Mouse (Mus musculus) lung, embryonic 16.5 days (tissue): ENCODE measurements around the gene Cecr2. TPM values are rescaled to one million over a fixed set of nuclear protein-coding genes. Genes with fewer than 3 reads are reported as not detected.
"Not testable (repeated sequence)": the region's sequence is repeated elsewhere in the genome, so short reads cannot be mapped to it uniquely, and the experiment has no call there.

ENCODE experiments used
- ATAC-seq: fragments of 200-750 bp; cut with Nextera tagmentation; 2 replicates; pipeline ENCODE4 v1.8.0; 2017; ENCODE audit warnings: low read depth, mild to moderate bottlenecking, moderate library complexity
- H3K27ac ChIP-seq: fragments of 300-500 bp; sonication (generic); 2 replicates; pipeline ENCODE4 v1.5.1; 2014; ENCODE audit warnings: mild to moderate bottlenecking, control low read depth, low read length
- H3K27me3 ChIP-seq: fragments of 300-500 bp; sonication (generic); 2 replicates; pipeline ENCODE4 v1.6.1; 2014; ENCODE audit warnings: low read depth, low read length, mixed read lengths; ENCODE audit not compliant: control insufficient read depth, insufficient read depth
- H3K36me3 ChIP-seq: fragments of 300-500 bp; sonication (generic); 2 replicates; pipeline ENCODE4 v1.6.1; 2014; ENCODE audit warnings: low read length; ENCODE audit not compliant: control insufficient read depth, insufficient read depth
- H3K4me1 ChIP-seq: fragments of 300-500 bp; sonication (generic); replicated peaks from 2 replicates; pipeline ENCODE4 v1.6.1; 2014; ENCODE audit warnings: low read length, mixed read lengths; ENCODE audit not compliant: control insufficient read depth, insufficient read depth
- H3K4me2 ChIP-seq: fragments of 300-500 bp; sonication (generic); 2 replicates; pipeline ENCODE4 v1.6.1; 2014; ENCODE audit warnings: low read depth, low read length, control low read depth
- H3K4me3 ChIP-seq: fragments of 300-500 bp; sonication (generic); 2 replicates; pipeline ENCODE4 v1.5.1; 2014; ENCODE audit warnings: mild to moderate bottlenecking, low read length, control low read depth
- H3K9ac ChIP-seq: fragments of 300-500 bp; sonication (generic); 2 replicates; pipeline ENCODE4 v1.6.1; 2014; ENCODE audit warnings: low read length, control low read depth
- H3K9me3 ChIP-seq: fragments of 300-500 bp; sonication (generic); 2 replicates; pipeline ENCODE4 v1.6.1; 2016; ENCODE audit warnings: low read length; ENCODE audit not compliant: control insufficient read depth
- WGBS: fragments of 180-500 bp; shearing (Covaris S2); extraction: QIAGEN DNeasy Blood & Tissue Kit; methylation state at CpG from one replicate; pipeline ENCODE4 v1.1.7; 2014; 5-methylcytosine and 5-hydroxymethylcytosine counted together
- polyA plus RNA-seq: library from polyadenylated mRNA; unstranded; fragments of >200 nt; fragmentation: Nextera tagmentation; extraction: Ambion mirVana; gene quantifications from 2 replicates; pipeline ENCODE4 v1.2.1, GENCODE M21; 2015

Cecr2 gene
- polyA plus RNA-seq, 1 experiment from 2014 or later, result 2.2 TPM

DNA sequence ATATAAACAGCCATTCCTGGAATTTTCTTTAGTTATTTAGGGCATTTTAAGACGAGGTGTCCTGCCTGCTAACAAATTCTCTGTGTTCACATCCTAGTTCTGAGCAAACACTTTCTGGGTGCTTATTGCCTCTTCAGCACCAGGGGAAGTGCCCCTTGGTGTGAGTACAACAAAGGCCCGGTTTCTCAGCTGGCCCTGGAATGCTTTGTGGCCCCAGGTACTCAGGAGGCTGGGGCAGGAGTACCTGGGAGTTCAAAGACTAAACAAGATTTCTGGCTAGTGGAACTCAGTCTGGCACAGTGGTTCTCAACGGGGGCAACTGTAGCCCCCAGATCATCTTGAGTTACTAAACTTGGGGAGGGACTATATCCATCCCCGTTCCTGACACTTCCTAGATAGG lies 26.6 kb upstream of the Cecr2 start:
- H3K4me3 ChIP-seq, result no peak overlapping the region
- H3K27ac ChIP-seq, result peak overlapping the region; percentile 83
- peaks cover 6% of the 10 kb centered on the region; the same call in 1 of the 2 replicates for H3K4me1 ChIP-seq
- H3K9me3 ChIP-seq, result no peaks in the 10 kb centered on the region
- H3K36me3 ChIP-seq, result no peaks in the 10 kb centered on the region
- no peak overlapping the region for H3K9ac ChIP-seq
- WGBS, result 27% methylated on average over 4 of the region's 4 CpGs
- H3K4me2 ChIP-seq, result no peak overlapping the region
- ATAC-seq, result peak; percentile 95
- H3K27me3 ChIP-seq, result no peaks in the 10 kb centered on the region

DNA sequence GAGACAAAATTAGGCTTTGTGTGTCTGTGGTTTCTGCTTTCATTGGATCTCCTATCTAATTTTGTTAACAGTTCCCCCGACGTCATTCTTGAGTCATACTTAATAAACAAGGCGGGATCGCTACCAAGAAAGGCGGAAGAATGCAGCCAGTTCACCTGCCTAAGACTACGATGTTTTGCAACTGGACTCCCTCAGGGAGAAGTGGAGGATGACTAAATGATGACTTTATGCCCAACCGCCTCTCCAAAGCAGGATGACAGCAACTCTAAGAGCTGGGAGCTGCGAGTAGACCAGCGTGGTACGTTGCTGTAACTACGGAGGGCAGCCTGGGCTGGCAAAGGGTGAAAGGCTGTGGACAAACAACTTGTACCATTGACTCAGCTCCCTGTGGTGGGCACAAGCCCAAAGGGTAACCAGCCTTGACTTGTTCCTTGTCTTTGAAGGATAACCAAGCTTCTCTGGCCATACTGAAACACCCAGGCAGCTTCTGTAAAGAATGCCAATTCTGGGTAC lies 24.2 kb upstream of the Cecr2 start:
- WGBS, result 76% methylated on average over 11 of the region's 11 CpGs
- Histone ChIP-seq H3K27ac (no peak overlapping the region), H3K4me2 (no peak overlapping the region), H3K27me3 (no peaks in the 10 kb centered on the region), H3K9me3 (no peaks in the 10 kb centered on the region), H3K4me3 (no peak overlapping the region), H3K9ac (no peak overlapping the region), H3K4me1 (peaks cover 6% of the 10 kb centered on the region; the same call in 1 of the 2 replicates), H3K36me3 (no peaks in the 10 kb centered on the region)
- ATAC-seq, result no peak

DNA sequence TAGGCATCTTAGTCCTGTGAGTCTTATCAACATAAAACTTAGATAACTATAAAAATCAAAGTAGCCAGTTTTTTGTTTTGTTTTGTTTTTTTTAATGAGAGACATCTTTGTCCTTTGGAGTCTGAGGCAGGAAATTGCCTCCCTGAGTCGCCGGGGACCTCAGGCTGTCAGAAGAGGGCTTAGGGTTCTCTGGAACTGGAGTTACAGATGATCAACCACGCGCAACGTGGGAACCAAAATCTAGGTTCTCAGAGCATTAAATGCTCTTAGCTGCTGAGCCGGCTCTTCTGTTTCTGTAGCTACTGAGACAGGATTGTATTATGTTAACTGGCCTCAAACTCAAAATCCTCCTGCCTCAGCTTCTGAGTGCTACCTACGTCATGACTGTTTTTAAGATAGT lies 22.4 kb upstream of the Cecr2 start:
- no peak for ATAC-seq
- 73% methylated on average over 7 of the region's 7 CpGs for WGBS
- Histone ChIP-seq H3K4me1 (peaks cover 9% of the 10 kb centered on the region; the same call in 1 of the 2 replicates), H3K9me3 (no peaks in the 10 kb centered on the region), H3K36me3 (no peaks in the 10 kb centered on the region), H3K27ac (no peak overlapping the region), H3K4me3 (no peak overlapping the region), H3K9ac (no peak overlapping the region), H3K4me2 (no peak overlapping the region), H3K27me3 (no peaks in the 10 kb centered on the region)

DNA sequence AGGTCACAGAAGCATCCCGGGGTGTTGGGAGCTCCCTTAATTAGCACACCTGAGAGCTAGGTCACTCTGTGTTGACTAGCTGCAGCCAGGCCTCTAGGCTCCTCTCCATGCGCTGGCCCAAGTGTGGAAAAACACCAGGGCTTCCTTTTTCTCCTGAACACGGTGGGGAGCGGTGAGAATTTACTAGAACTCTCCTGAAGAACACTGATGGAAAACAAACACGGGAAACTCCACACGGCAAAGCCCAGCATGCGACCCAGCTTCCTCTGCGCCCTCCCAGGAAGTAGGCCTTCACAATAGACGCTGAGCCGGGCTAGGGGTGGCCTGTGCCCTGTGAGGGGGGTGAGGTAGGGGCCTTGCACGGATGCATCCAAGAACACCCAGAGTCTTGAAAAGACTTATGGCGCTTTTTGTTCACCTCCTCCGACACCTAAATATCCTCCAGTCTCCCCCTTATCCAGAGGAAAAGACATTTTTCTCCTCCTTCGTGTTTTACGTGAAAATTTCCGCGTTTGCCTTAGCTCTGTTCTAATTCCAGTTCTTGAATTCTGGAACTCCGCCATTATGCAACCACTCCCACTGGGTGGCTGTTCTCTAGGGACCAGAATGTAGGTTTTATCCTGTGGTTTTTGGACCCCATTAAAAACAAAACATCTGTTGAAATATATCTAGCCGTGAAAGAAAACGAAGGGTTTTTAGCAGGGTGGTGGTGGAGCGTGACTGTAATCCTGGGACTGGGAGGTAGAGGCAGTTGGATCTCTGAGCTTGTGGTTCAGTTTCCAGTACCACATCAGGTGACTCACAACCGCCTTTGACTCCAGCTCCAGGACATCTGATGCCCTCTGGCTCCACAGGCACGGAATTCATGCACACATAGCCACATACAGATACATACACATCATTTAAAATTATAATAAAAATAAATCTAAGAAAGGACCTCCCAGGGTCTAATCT lies 21.5 kb upstream of the Cecr2 start:
- Histone ChIP-seq H3K4me2 (no peak overlapping the region), H3K27ac (no peak overlapping the region), H3K36me3 (no peaks in the 10 kb centered on the region), H3K27me3 (no peaks in the 10 kb centered on the region), H3K4me1 (peaks cover 9% of the 10 kb centered on the region; the same call in 1 of the 2 replicates), H3K9me3 (no peaks in the 10 kb centered on the region), H3K9ac (no peak overlapping the region), H3K4me3 (no peak overlapping the region)
- 48% methylated on average over 23 of the region's 23 CpGs for WGBS
- ATAC-seq, result no peak

DNA sequence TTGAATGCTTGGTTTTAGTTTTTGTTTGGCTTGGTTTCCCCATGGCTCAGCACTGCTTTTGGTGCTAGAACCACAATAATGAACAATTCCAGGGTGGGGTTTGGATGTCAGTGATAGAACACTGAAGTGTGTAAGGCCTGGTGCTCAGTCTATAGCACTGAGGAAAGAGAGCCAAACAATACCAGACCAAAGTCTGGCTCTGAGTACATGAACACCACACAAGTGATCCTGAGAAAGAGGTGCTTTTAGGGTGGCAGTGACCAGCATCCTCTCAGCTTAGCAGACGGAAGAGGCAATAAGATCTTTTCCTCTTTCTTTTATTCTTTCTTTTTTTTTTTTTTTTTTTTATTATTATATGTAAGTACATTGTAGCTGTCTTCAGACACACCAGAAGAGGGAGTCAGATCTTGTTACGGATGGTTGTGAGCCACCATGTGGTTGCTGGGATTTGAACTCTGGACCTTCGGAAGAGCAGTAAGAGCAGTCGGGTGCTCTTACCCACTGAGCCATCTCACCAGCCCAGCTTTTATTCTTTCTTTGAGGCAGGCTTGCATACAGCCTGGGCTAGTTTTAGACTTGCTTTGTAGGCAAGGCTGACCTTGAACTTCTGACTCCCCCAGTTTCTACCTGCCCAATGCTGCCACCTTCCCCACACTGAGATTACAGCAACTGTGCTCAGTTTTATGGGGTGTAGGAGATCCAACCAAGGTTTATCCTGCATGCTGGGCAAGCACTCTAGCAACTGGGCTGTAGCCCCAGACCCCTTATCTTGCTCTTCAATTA lies 18.7 kb upstream of the Cecr2 start:
- H3K36me3 ChIP-seq, ATAC-seq, H3K27me3 ChIP-seq, H3K27ac ChIP-seq, H3K9me3 ChIP-seq, H3K4me1 ChIP-seq, H3K4me2 ChIP-seq, H3K9ac ChIP-seq, H3K4me3 ChIP-seq: not testable (repeated sequence)
- 93% methylated on average over 3 of the region's 4 CpGs for WGBS

DNA sequence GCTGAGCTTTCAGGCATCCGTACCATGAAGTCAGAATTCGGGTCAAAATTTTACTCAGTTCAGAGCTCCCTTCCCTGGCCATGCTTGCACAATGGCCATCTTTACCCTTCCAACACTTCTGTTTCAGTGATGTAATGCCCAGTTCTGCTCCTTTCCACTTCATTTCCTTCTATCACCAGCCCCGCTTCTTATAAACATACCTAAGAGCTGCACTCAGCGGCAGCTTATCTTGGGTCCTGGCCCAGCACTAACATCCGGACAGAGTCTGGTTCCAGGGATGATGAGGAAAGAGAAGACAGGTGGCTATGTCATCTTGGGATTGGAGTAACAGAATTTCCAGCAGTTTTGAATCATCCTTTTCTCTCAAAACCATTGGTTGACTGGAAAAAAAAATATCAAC lies 18.0 kb upstream of the Cecr2 start:
- Histone ChIP-seq H3K27ac (no peak overlapping the region), H3K9ac (no peak overlapping the region), H3K9me3 (no peaks in the 10 kb centered on the region), H3K27me3 (no peaks in the 10 kb centered on the region), H3K4me3 (no peak overlapping the region), H3K4me1 (0 out of 2 replicates have a peak, but pooled peaks cover 5% of the 10 kb centered on the region), H3K36me3 (no peaks in the 10 kb centered on the region), H3K4me2 (no peak overlapping the region)
- ATAC-seq, result no peak
- 18% methylated on average over 5 of the region's 5 CpGs for WGBS

DNA sequence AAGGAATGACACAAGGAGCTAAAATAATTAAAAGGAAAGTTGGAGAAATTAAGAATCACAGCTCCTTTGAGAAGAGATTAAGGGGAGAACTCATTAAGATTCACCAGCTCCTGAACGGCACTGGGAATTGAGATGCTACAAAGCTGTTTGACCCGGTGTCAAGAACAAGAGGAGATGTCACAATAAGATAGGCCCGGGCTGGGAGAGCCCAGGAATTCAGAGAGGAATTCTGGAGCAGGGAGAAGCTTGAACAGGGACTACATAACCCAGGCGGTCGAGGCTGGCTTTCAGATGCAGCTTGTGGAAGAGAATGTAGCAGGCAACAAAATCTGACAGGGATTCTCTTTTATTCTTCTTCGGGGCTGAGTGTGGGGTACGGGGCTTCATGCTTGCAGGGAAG lies 13.5 kb upstream of the Cecr2 start:
- H3K36me3 ChIP-seq, result no peaks in the 10 kb centered on the region
- WGBS, result 45% methylated on average over 7 of the region's 7 CpGs
- ATAC-seq, result no peak

DNA sequence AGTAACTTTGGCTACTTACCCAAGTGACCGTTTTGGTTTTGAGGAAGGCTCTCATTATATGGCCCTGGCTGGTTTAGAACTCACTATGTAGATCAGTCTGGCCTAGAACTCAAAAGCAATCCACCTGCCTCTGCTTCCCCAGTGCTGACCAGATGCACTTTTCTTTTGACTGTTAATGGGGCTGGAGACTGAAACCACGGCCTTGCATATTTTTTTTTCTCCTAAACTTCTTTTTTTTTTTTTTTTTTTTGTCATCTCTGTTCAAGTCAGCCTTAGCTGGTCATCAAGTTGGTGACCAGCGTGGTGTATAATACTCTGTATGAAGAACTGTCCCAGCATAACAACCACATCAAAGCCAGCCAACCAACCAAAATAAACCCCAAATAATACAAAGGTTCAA lies 10.5 kb upstream of the Cecr2 start:
- H3K36me3 ChIP-seq, result no peaks in the 10 kb centered on the region
- no peak for ATAC-seq
- no peak overlapping the region for H3K4me2 ChIP-seq
- H3K4me3 ChIP-seq, result no peak overlapping the region
- H3K4me1 ChIP-seq, result no peaks in the 10 kb centered on the region
- no peak overlapping the region for H3K27ac ChIP-seq
- no peaks in the 10 kb centered on the region for H3K9me3 ChIP-seq
- 77% methylated on average over 3 of the region's 3 CpGs for WGBS
- no peak overlapping the region for H3K9ac ChIP-seq
- no peaks in the 10 kb centered on the region for H3K27me3 ChIP-seq

More for the DNA sequence above, 13.5 kb upstream of the Cecr2 start:
- Histone ChIP-seq H3K9me3 (no peaks in the 10 kb centered on the region), H3K4me2 (no peak overlapping the region), H3K27me3 (no peaks in the 10 kb centered on the region), H3K27ac (no peak overlapping the region), H3K4me3 (no peak overlapping the region), H3K4me1 (0 out of 2 replicates have a peak, but pooled peaks cover 3% of the 10 kb centered on the region), H3K9ac (no peak overlapping the region)

DNA sequence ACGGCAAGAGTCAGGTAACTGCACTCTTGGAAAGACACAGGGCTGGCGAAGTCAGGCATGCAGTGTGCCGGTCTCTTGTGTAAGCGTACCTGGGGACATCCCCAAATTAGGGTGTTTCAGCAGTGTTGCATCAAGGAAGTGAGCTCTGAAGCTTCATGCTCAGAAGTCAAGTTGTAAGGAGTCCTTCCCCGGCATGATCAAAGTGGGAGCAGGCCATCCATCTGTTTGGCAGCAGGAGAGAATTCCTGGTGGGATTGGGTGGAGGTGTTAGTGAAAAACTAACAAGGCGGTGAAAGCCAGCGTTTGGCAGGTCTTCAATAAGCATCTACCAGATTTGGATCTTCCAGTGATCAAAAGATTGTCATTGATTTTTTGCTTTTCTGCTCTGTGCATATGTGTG lies 7.3 kb upstream of the Cecr2 start:
- Histone ChIP-seq H3K27ac (no peak overlapping the region), H3K4me1 (no peaks in the 10 kb centered on the region), H3K36me3 (no peaks in the 10 kb centered on the region), H3K27me3 (no peaks in the 10 kb centered on the region), H3K9ac (no peak overlapping the region), H3K9me3 (no peaks in the 10 kb centered on the region), H3K4me2 (no peak overlapping the region), H3K4me3 (no peak overlapping the region)
- no peak for ATAC-seq
- 43% methylated on average over 7 of the region's 7 CpGs for WGBS
